Mouse (Mus musculus): ENCODE results near the gene Txn2. TPM values are rescaled to one million over a fixed set of nuclear protein-coding genes. Genes with fewer than 3 reads are reported as not detected.
A peak's percentile ranks its signal among the peaks of the same experiment; 100 is the strongest.

Gene Txn2
- polyA plus RNA-seq, 1 experiment from 2014 or later: 284 TPM

- H3K4me1 ChIP-seq (ENCODE audit: control insufficient read depth, insufficient read depth, low read length): peaks cover 12% of the 10 kb centered on the region
- H3K9me3 ChIP-seq (replicated peaks; ENCODE audit: control insufficient read depth, low read length): no peaks in the 10 kb centered on the region
- no peak overlapping the region for H3K27ac ChIP-seq (ENCODE audit: low read depth, low read length)
- H3K9ac ChIP-seq (ENCODE audit: low read depth, low read length): no peak overlapping the region
- H3K4me3 ChIP-seq (ENCODE audit: low read depth, low read length): no peak overlapping the region
- WGBS (ENCODE audit: insufficient replicate concordance): 57% methylated on average over 3 of the region's 3 CpGs
- peaks cover 36% of the 10 kb centered on the region for H3K36me3 ChIP-seq (ENCODE audit: control insufficient read depth, insufficient read depth, low read length)
- peaks cover 17% of the 10 kb centered on the region for H3K27me3 ChIP-seq (ENCODE audit: control insufficient read depth, insufficient read depth, low read length)
- ATAC-seq (replicated peaks; ENCODE audit: insufficient number of reproducible peaks, low FRiP score, low TSS enrichment): no peak
- H3K4me2 ChIP-seq: no peak overlapping the region
Observed at GRCm38 (mm10) chr15:77958071-77958470, 29.3 kb upstream of the Txn2 start.

- ATAC-seq (replicated peaks; ENCODE audit: insufficient number of reproducible peaks, low FRiP score, low TSS enrichment): no peak
- H3K36me3 ChIP-seq (ENCODE audit: control insufficient read depth, insufficient read depth, low read length): peaks cover 33% of the 10 kb centered on the region
- no peak overlapping the region for H3K4me2 ChIP-seq
- H3K27me3 ChIP-seq (ENCODE audit: control insufficient read depth, insufficient read depth, low read length): peaks cover 17% of the 10 kb centered on the region
- H3K9ac ChIP-seq (ENCODE audit: low read depth, low read length): no peak overlapping the region
- 43% methylated on average over 5 of the region's 5 CpGs for WGBS (ENCODE audit: insufficient replicate concordance)
- H3K9me3 ChIP-seq (replicated peaks; ENCODE audit: control insufficient read depth, low read length): no peaks in the 10 kb centered on the region
- no peak overlapping the region for H3K27ac ChIP-seq (ENCODE audit: low read depth, low read length)
- H3K4me1 ChIP-seq (ENCODE audit: control insufficient read depth, insufficient read depth, low read length): peaks cover 12% of the 10 kb centered on the region
- no peak overlapping the region for H3K4me3 ChIP-seq (ENCODE audit: low read depth, low read length)
Observed at GRCm38 (mm10) chr15:77957625-77958024, 28.8 kb upstream of the Txn2 start.

DNA sequence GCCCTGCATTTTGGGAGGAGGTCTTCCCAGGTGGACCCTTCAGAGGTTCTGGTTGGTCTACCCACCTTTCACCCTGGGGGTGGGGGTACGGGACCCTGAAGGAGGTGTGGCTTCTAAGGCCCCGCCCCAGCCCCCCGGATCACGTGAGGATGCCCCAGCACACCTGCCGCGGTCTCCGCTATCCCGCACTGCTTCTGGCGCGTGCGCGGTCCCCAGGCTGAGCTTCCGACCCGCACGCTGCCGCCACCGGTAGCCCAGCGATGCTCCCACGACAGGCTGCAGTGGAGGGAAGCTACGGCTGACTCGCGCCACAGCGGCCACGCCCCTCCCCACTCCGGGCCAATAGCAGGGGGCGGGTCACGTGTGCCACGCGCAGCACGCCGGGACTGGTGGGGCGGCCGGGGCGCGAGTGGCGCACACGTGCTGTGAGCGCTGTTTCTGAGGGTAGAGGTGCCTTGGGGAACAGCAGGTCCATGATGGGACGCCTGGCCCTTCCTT, 27.6 kb upstream of the Txn2 start, which contains the start of gene Foxred2:
Gene Foxred2 (minus strand): TSS at position 319 of the 498 bp plus-strand sequence.
- Histone ChIP-seq H3K9ac (ENCODE audit: low read depth, low read length) (peak within 1 kb of the TSS; percentile 24; the same call in 1 of the 2 replicates), H3K27me3 (ENCODE audit: control insufficient read depth, insufficient read depth, low read length) (peaks cover 17% of the 10 kb centered on the region), H3K9me3 (replicated peaks; ENCODE audit: control insufficient read depth, low read length) (no peaks in the 10 kb centered on the region), H3K27ac (ENCODE audit: low read depth, low read length) (no peak within 1 kb of the TSS), H3K4me3 (ENCODE audit: low read depth, low read length) (peak within 1 kb of the TSS; percentile 55), H3K36me3 (ENCODE audit: control insufficient read depth, insufficient read depth, low read length) (peaks cover 21% of the 10 kb centered on the region), H3K4me1 (ENCODE audit: control insufficient read depth, insufficient read depth, low read length) (peaks cover 12% of the 10 kb centered on the region), H3K4me2 (peak within 1 kb of the TSS; percentile 88)
- WGBS (ENCODE audit: insufficient replicate concordance): under 1% methylated on average over 38 of the region's 39 CpGs
- ATAC-seq (replicated peaks; ENCODE audit: insufficient number of reproducible peaks, low FRiP score, low TSS enrichment): peak; percentile 83

- Histone ChIP-seq H3K4me3 (ENCODE audit: low read depth, low read length) (peak overlapping the region; percentile 55), H3K9me3 (replicated peaks; ENCODE audit: control insufficient read depth, low read length) (no peaks in the 10 kb centered on the region), H3K9ac (ENCODE audit: low read depth, low read length) (peak overlapping the region; percentile 24; the same call in 1 of the 2 replicates), H3K27ac (ENCODE audit: low read depth, low read length) (no peak overlapping the region), H3K27me3 (ENCODE audit: control insufficient read depth, insufficient read depth, low read length) (peaks cover 17% of the 10 kb centered on the region), H3K36me3 (ENCODE audit: control insufficient read depth, insufficient read depth, low read length) (peaks cover 18% of the 10 kb centered on the region), H3K4me2 (peak overlapping the region; percentile 88), H3K4me1 (ENCODE audit: control insufficient read depth, insufficient read depth, low read length) (peaks cover 12% of the 10 kb centered on the region)
- WGBS (ENCODE audit: insufficient replicate concordance): 9% methylated on average over 52 of the region's 52 CpGs
- 0 out of 2 replicates have a peak, but pooled peaks have one; percentile 11 for ATAC-seq (replicated peaks; ENCODE audit: insufficient number of reproducible peaks, low FRiP score, low TSS enrichment)
Observed at GRCm38 (mm10) chr15:77955440-77956403, 26.9 kb upstream of the Txn2 start.

- peaks cover 12% of the 10 kb centered on the region for H3K4me1 ChIP-seq (ENCODE audit: control insufficient read depth, insufficient read depth, low read length)
- H3K9ac ChIP-seq (ENCODE audit: low read depth, low read length): no peak overlapping the region
- H3K4me2 ChIP-seq: no peak overlapping the region
- peaks cover 8% of the 10 kb centered on the region for H3K36me3 ChIP-seq (ENCODE audit: control insufficient read depth, insufficient read depth, low read length)
- H3K27me3 ChIP-seq (ENCODE audit: control insufficient read depth, insufficient read depth, low read length): peaks cover 17% of the 10 kb centered on the region
- no peak overlapping the region for H3K27ac ChIP-seq (ENCODE audit: low read depth, low read length)
- WGBS (ENCODE audit: insufficient replicate concordance): 78% methylated on average over 2 of the region's 2 CpGs
- no peak for ATAC-seq (replicated peaks; ENCODE audit: insufficient number of reproducible peaks, low FRiP score, low TSS enrichment)
- no peak overlapping the region for H3K4me3 ChIP-seq (ENCODE audit: low read depth, low read length)
- no peaks in the 10 kb centered on the region for H3K9me3 ChIP-seq (replicated peaks; ENCODE audit: control insufficient read depth, low read length)
Observed at GRCm38 (mm10) chr15:77954362-77954761, 25.6 kb upstream of the Txn2 start.

GRCm38 (mm10) chr15:77952921-77953320, 24.1 kb upstream of the Txn2 start:
- no peak overlapping the region for H3K4me2 ChIP-seq
- ATAC-seq (replicated peaks; ENCODE audit: insufficient number of reproducible peaks, low FRiP score, low TSS enrichment): no peak
- H3K36me3 ChIP-seq (ENCODE audit: control insufficient read depth, insufficient read depth, low read length): no peaks in the 10 kb centered on the region
- H3K9ac ChIP-seq (ENCODE audit: low read depth, low read length): no peak overlapping the region
- H3K4me3 ChIP-seq (ENCODE audit: low read depth, low read length): no peak overlapping the region
- no peaks in the 10 kb centered on the region for H3K9me3 ChIP-seq (replicated peaks; ENCODE audit: control insufficient read depth, low read length)
- peaks cover 12% of the 10 kb centered on the region for H3K4me1 ChIP-seq (ENCODE audit: control insufficient read depth, insufficient read depth, low read length)
- H3K27ac ChIP-seq (ENCODE audit: low read depth, low read length): no peak overlapping the region
- WGBS (ENCODE audit: insufficient replicate concordance): 74% methylated on average over 3 of the region's 3 CpGs
- H3K27me3 ChIP-seq (ENCODE audit: control insufficient read depth, insufficient read depth, low read length): peaks cover 17% of the 10 kb centered on the region

GRCm38 (mm10) chr15:77949061-77949460, 20.3 kb upstream of the Txn2 start:
- WGBS (ENCODE audit: insufficient replicate concordance): 84% methylated on average over 7 of the region's 7 CpGs
- Histone ChIP-seq H3K27me3 (ENCODE audit: control insufficient read depth, insufficient read depth, low read length) (no peaks in the 10 kb centered on the region), H3K9me3 (replicated peaks; ENCODE audit: control insufficient read depth, low read length) (no peaks in the 10 kb centered on the region), H3K9ac (ENCODE audit: low read depth, low read length) (no peak overlapping the region), H3K4me1 (ENCODE audit: control insufficient read depth, insufficient read depth, low read length) (no peaks in the 10 kb centered on the region), H3K27ac (ENCODE audit: low read depth, low read length) (no peak overlapping the region), H3K36me3 (ENCODE audit: control insufficient read depth, insufficient read depth, low read length) (no peaks in the 10 kb centered on the region), H3K4me3 (ENCODE audit: low read depth, low read length) (no peak overlapping the region), H3K4me2 (no peak overlapping the region)
- ATAC-seq (replicated peaks; ENCODE audit: insufficient number of reproducible peaks, low FRiP score, low TSS enrichment): no peak

GRCm38 (mm10) chr15:77945711-77946110, 16.9 kb upstream of the Txn2 start:
- WGBS (ENCODE audit: insufficient replicate concordance): 83% methylated on average over 4 of the region's 4 CpGs
- no peak for ATAC-seq (replicated peaks; ENCODE audit: insufficient number of reproducible peaks, low FRiP score, low TSS enrichment)
- no peak overlapping the region for H3K27ac ChIP-seq (ENCODE audit: low read depth, low read length)
- no peak overlapping the region for H3K4me3 ChIP-seq (ENCODE audit: low read depth, low read length)
- H3K4me1 ChIP-seq (ENCODE audit: control insufficient read depth, insufficient read depth, low read length): no peaks in the 10 kb centered on the region
- no peaks in the 10 kb centered on the region for H3K36me3 ChIP-seq (ENCODE audit: control insufficient read depth, insufficient read depth, low read length)
- no peaks in the 10 kb centered on the region for H3K27me3 ChIP-seq (ENCODE audit: control insufficient read depth, insufficient read depth, low read length)
- H3K9ac ChIP-seq (ENCODE audit: low read depth, low read length): no peak overlapping the region
- H3K9me3 ChIP-seq (replicated peaks; ENCODE audit: control insufficient read depth, low read length): no peaks in the 10 kb centered on the region
- no peak overlapping the region for H3K4me2 ChIP-seq

All from heart, embryonic 11.5 days (tissue).